Mouse (Mus musculus): ENCODE measurements around the gene Lrrc29.

Gene Lrrc29

GRCm38 (mm10) chr8:105346611-105347427 is 20.7 kb upstream of the Lrrc29 start:
- in situ Hi-C loops (cut with MboI; ENCODE audit: low pct_unique_long_range_greater_than_20kb in 1 of 2, low sequenced_read_pairs in 2 of 2, unreplicated experiment in 1 of 2), result no loop called here

GRCm38 (mm10) chr8:105345061-105345975 is 19.2 kb upstream of the Lrrc29 start:
- in situ Hi-C loops (cut with MboI; ENCODE audit: low pct_unique_long_range_greater_than_20kb in 1 of 2, low sequenced_read_pairs in 2 of 2, unreplicated experiment in 1 of 2), result no loop called here

DNA sequence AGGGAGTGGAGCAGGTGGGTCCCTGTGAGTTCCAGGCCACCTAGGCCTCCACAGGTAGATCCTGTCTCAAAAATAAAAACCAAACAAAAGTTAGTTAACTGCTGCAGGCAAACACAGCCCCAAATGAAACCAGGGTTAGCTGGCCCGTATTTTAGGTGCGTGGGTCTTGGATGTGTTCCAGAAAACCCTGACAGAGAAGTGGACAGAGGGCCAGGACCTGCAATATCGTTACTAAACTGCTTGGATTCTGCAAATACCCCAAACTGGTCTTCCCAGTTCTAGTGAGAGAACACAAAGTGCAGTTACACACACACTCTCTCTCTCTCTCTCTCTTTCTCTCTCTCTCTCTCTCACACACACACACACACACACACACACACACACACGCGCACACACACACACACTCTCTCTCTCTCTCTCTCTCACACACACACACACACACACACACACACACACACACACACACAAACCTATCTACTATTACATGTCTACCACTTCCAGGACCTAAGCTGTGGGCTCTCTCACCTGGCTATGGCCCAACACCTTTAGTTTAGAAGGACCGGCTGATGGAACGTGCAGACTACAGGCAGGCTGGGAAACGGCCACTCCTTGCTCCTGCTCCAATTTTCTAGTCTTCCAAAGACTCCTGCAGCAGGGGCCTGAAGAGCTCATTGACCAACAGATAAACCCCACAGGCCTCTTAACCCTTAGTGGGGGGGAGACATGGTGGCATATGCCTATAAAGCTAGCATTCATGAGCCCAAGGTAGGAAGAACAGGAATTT is 17.9 kb upstream of the Lrrc29 start:
- in situ Hi-C loops (cut with MboI; ENCODE audit: low pct_unique_long_range_greater_than_20kb in 1 of 2, low sequenced_read_pairs in 2 of 2, unreplicated experiment in 1 of 2), result no loop called here

DNA sequence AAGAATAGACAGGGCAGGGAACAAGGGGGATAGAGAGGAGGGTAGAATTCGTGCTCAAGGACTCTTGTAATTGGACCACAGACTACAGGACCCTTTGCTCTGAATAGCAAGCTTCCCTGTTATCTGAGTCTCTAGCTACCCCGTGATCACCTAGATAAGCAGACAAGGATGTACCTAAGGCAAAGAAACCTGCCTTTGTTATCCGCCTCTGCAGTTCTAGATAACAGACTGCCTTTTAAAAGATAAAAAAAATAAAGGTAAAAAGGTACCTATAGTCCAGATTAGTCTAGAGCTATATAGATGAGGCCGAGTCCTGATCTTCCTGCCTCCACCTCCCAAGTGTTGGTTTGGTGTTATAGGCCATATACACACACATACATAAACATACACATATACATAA is 16.7 kb upstream of the Lrrc29 start:
- in situ Hi-C loops (cut with MboI; ENCODE audit: low pct_unique_long_range_greater_than_20kb in 1 of 2, low sequenced_read_pairs in 2 of 2, unreplicated experiment in 1 of 2), result no loop called here

DNA sequence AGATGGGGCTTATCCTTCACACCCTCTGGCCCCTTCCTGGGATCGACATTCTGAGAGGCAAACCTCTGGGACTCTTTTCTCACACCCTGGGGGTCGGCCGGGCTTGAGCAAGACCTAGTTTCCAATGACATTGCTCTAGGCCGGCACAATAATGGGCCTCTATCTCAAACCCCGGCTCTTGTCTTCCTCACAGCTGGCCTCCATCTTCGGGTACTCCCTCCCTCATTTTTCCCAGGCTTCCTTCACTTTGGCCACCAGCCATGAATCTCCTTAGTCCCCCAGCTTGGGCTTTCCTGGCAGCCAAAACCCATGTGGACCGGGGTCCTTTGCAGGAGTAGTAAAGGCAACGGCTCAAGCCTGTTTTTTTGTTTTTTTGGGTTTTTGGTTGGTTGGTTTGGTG is 15.3 kb upstream of the Lrrc29 start:
- in situ Hi-C loops (cut with MboI; ENCODE audit: low pct_unique_long_range_greater_than_20kb in 1 of 2, low sequenced_read_pairs in 2 of 2, unreplicated experiment in 1 of 2), result no loop called here

- in situ Hi-C loops (cut with MboI; ENCODE audit: low pct_unique_long_range_greater_than_20kb in 1 of 2, low sequenced_read_pairs in 2 of 2, unreplicated experiment in 1 of 2), result no loop called here
These were observed 14.0 kb upstream of the Lrrc29 start for GRCm38 (mm10) chr8:105339886-105340635.

DNA sequence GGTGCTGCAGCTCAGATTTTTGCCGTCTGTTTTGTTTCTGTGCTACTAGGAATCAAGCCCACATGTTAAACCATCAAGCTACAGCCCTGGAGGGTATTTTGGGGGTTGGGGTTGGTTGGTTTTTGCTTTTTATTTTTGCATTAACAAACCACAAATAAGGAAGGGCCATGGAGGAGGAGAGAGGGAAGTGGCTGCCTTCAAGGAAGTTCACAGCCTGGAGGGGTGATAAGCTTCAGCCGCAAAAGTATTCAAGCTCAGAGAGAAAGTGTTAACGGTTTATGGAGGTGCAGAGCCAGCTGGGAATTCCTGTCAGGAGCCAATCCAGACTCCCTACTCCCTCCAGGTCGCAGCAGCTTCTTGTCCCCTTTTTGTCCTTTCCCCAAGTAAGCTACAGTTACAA is 12.9 kb upstream of the Lrrc29 start:
- in situ Hi-C loops (cut with MboI; ENCODE audit: low pct_unique_long_range_greater_than_20kb in 1 of 2, low sequenced_read_pairs in 2 of 2, unreplicated experiment in 1 of 2), result no loop called here

- in situ Hi-C loops (cut with MboI; ENCODE audit: low pct_unique_long_range_greater_than_20kb in 1 of 2, low sequenced_read_pairs in 2 of 2, unreplicated experiment in 1 of 2), result no loop called here
These were observed 10.5 kb upstream of the Lrrc29 start for GRCm38 (mm10) chr8:105336373-105337130.

- in situ Hi-C loops (cut with MboI; ENCODE audit: low pct_unique_long_range_greater_than_20kb in 1 of 2, low sequenced_read_pairs in 2 of 2, unreplicated experiment in 1 of 2), result no loop called here
These were observed 6.4 kb upstream of the Lrrc29 start for GRCm38 (mm10) chr8:105332523-105332922.

DNA sequence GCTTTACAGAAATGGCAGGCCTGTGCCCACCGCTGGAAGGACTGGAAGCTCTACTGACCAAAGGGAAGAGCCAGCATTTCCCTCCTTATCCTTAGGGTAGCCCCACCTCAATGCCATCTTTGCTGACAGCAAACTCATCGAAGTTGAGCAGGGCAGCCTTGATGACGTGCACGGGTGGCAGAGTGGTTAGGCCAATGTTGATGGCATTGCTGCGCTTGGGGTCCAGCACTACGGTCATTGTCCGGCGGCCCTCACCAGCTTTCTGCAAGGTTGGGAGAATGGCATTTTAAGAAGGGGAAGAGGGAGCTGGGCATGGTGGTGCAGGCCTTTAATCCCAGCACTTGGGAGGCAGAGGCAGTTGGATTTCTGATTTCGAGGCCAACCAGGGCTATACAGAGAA is 5.9 kb upstream of the Lrrc29 start:
- in situ Hi-C loops (cut with MboI; ENCODE audit: low pct_unique_long_range_greater_than_20kb in 1 of 2, low sequenced_read_pairs in 2 of 2, unreplicated experiment in 1 of 2), result no loop called here

- in situ Hi-C loops (cut with MboI; ENCODE audit: low pct_unique_long_range_greater_than_20kb in 1 of 2, low sequenced_read_pairs in 2 of 2, unreplicated experiment in 1 of 2), result no loop called here
These were observed 5.4 kb upstream of the Lrrc29 start for GRCm38 (mm10) chr8:105331469-105331868.

- in situ Hi-C loops (cut with MboI; ENCODE audit: low pct_unique_long_range_greater_than_20kb in 1 of 2, low sequenced_read_pairs in 2 of 2, unreplicated experiment in 1 of 2), result no loop called here
These were observed 4.2 kb upstream of the Lrrc29 start for GRCm38 (mm10) chr8:105330325-105330724.

DNA sequence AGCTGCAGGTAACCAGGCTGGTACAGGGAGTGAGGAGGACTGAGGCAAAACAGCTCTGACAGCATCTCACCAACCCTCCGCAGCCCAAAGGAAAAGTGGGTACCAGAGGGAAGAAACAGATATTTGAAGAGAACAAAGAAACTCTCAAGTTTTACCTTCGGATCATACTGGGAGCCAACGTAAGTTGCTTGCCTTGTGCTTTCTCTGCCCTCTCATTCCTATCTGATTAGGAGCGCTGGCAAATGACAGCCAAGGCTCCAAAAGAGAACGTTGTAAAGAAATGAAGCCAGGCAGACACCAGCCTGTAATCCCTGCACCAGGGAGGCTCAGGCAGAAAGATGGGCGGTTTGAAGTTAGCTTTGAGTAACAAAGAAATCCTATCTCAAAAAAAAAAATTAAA is 890 bp upstream of the Lrrc29 start:
- in situ Hi-C loops (cut with MboI; ENCODE audit: low pct_unique_long_range_greater_than_20kb in 1 of 2, low sequenced_read_pairs in 2 of 2, unreplicated experiment in 1 of 2), result no loop called here

DNA sequence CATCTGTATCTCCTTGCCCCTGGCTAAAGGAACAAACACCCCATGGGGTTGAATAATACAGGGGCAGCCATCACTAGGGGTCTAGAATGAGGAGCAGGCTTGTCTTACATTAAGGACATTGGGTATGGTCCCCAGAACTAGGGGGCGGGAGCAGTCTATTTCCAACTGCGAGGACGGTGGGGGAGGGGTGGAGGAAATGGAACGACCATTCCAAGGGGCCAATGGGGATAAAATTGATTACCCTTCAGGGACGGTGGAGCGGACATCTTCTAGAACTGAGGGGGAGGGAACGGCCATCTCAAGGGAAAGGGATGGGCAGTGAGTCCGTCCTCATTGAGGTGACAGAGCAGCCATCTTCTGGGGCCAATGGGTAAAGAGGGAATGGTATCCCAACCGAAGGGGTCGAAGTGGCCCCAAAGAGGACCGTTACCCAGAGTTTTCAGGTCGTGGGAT is 411 bp downstream of the Lrrc29 start:
- in situ Hi-C loops (cut with MboI; ENCODE audit: low pct_unique_long_range_greater_than_20kb in 1 of 2, low sequenced_read_pairs in 2 of 2, unreplicated experiment in 1 of 2), result no loop called here

DNA sequence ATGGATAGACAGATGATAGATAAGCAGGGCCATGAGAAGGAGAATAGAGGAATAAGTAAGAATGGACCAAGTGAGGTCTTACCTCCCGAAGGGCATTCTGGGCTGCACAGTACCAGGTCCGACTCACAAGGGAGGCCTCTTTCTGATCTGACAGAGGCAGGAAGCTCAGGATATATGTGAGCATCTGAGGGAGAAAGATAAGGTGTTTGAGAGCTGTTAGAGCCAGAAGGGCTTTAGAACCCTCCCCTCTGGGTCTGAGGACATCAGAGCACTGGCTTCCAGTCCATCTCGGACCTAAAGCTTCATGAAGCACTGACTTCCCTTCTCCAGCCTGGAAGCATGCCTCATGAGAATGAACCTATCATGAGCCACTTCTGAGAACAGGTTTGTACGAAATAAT is 2.9 kb downstream of the Lrrc29 start:
- in situ Hi-C loops (cut with MboI; ENCODE audit: low pct_unique_long_range_greater_than_20kb in 1 of 2, low sequenced_read_pairs in 2 of 2, unreplicated experiment in 1 of 2), result no loop called here

- in situ Hi-C loops (cut with MboI; ENCODE audit: low pct_unique_long_range_greater_than_20kb in 1 of 2, low sequenced_read_pairs in 2 of 2, unreplicated experiment in 1 of 2), result no loop called here
These were observed 7.4 kb downstream of the Lrrc29 start for GRCm38 (mm10) chr8:105318662-105319190.

GRCm38 (mm10) chr8:105317941-105318340 is 8.1 kb downstream of the Lrrc29 start:
- in situ Hi-C loops (cut with MboI; ENCODE audit: low pct_unique_long_range_greater_than_20kb in 1 of 2, low sequenced_read_pairs in 2 of 2, unreplicated experiment in 1 of 2), result no loop called here
